Mouse (Mus musculus): ENCODE data around the gene Jmjd1c. TPM values are rescaled to one million over a fixed set of nuclear protein-coding genes. Genes with fewer than 3 reads are reported as not detected.
A peak's percentile ranks its signal among the peaks of the same experiment; 100 is the strongest.

Gene Jmjd1c
- polyA plus RNA-seq, 1 experiment from 2014 or later = 15.0 TPM

- TF ChIP-seq EP300 (IDR thresholded peaks at IDR 0.05; ENCODE audit: low read depth) = no peak
- TF ChIP-seq CTCF (IDR thresholded peaks at IDR 0.05; ENCODE audit: low read depth) = no peak
- WGBS (ENCODE audit: insufficient replicate concordance) = 70% methylated on average over 2 of the region's 2 CpGs
- Histone ChIP-seq H3K4me1 (ENCODE audit: insufficient read depth) (peaks cover 18% of the 10 kb centered on the region), H3K4me3 (ENCODE audit: low read depth, low read length) (no peak overlapping the region), H3K36me3 (replicated peaks; ENCODE audit: insufficient read depth, low read length) (peaks cover 4% of the 10 kb centered on the region; the same call in 1 of the 2 replicates), H3K9me3 (ENCODE audit: low read length) (no peaks in the 10 kb centered on the region), H3K9ac (replicated peaks) (no peak overlapping the region), H3K27ac (ENCODE audit: low read depth) (no peak overlapping the region), H3K4me2 (ENCODE audit: low read depth, low read length) (no peak overlapping the region), H3K27me3 (ENCODE audit: insufficient read depth, low read length) (no peaks in the 10 kb centered on the region)
- ATAC-seq (no peak), DNase-seq (no peak)
Measured at GRCm38 (mm10) chr10:67197829-67198228, 101.9 kb downstream of the Jmjd1c start.

GRCm38 (mm10) chr10:67201769-67202168, 105.8 kb downstream of the Jmjd1c start:
- H3K4me3 ChIP-seq (ENCODE audit: low read depth, low read length) = no peak overlapping the region

GRCm38 (mm10) chr10:67202470-67202869, 106.5 kb downstream of the Jmjd1c start:
- Histone ChIP-seq H3K4me2 (ENCODE audit: low read depth, low read length) (no peak overlapping the region), H3K9me3 (ENCODE audit: low read length) (no peaks in the 10 kb centered on the region), H3K36me3 (replicated peaks; ENCODE audit: insufficient read depth, low read length) (peaks cover 7% of the 10 kb centered on the region; the same call in 1 of the 2 replicates), H3K4me1 (ENCODE audit: insufficient read depth) (peaks cover 22% of the 10 kb centered on the region), H3K9ac (replicated peaks) (no peak overlapping the region), H3K27ac (ENCODE audit: low read depth) (0 out of 2 replicates have a peak overlapping the region, but pooled peaks have one; percentile 24), H3K27me3 (ENCODE audit: insufficient read depth, low read length) (no peaks in the 10 kb centered on the region), H3K4me3 (ENCODE audit: low read depth, low read length) (no peak overlapping the region)
- DNase-seq = no peak
- WGBS (ENCODE audit: insufficient replicate concordance) = 49% methylated on average over 6 of the region's 6 CpGs
- ATAC-seq = no peak
- TF ChIP-seq EP300 (IDR thresholded peaks at IDR 0.05; ENCODE audit: low read depth) (no peak), CTCF (IDR thresholded peaks at IDR 0.05; ENCODE audit: low read depth) (no peak)

More at GRCm38 (mm10) chr10:67201769-67202168, 105.8 kb downstream of the Jmjd1c start:
- H3K27me3 ChIP-seq (ENCODE audit: insufficient read depth, low read length) = no peaks in the 10 kb centered on the region
- no peak for ATAC-seq
- no peak overlapping the region for H3K27ac ChIP-seq (ENCODE audit: low read depth)
- DNase-seq = no peak
- no peak overlapping the region for H3K9ac ChIP-seq (replicated peaks)
- TF ChIP-seq EP300 (IDR thresholded peaks at IDR 0.05; ENCODE audit: low read depth) = no peak
- no peak for TF ChIP-seq CTCF (IDR thresholded peaks at IDR 0.05; ENCODE audit: low read depth)
- no peak overlapping the region for H3K4me2 ChIP-seq (ENCODE audit: low read depth, low read length)
- peaks cover 7% of the 10 kb centered on the region; the same call in 1 of the 2 replicates for H3K36me3 ChIP-seq (replicated peaks; ENCODE audit: insufficient read depth, low read length)
- peaks cover 22% of the 10 kb centered on the region for H3K4me1 ChIP-seq (ENCODE audit: insufficient read depth)
- H3K9me3 ChIP-seq (ENCODE audit: low read length) = no peaks in the 10 kb centered on the region

GRCm38 (mm10) chr10:67204652-67205407, 108.9 kb downstream of the Jmjd1c start:
- H3K36me3 ChIP-seq (replicated peaks; ENCODE audit: insufficient read depth, low read length) = 0 out of 2 replicates have a peak, but pooled peaks cover 2% of the 10 kb centered on the region
- no peaks in the 10 kb centered on the region for H3K27me3 ChIP-seq (ENCODE audit: insufficient read depth, low read length)
- TF ChIP-seq CTCF (IDR thresholded peaks at IDR 0.05; ENCODE audit: low read depth) = no peak
- TF ChIP-seq EP300 (IDR thresholded peaks at IDR 0.05; ENCODE audit: low read depth) = peak; percentile 72
- H3K4me3 ChIP-seq (ENCODE audit: low read depth, low read length) = no peak overlapping the region
- H3K27ac ChIP-seq (ENCODE audit: low read depth) = peak overlapping the region; percentile 67; the same call in 1 of the 2 replicates
- peaks cover 29% of the 10 kb centered on the region for H3K4me1 ChIP-seq (ENCODE audit: insufficient read depth)
- ATAC-seq (peak; percentile 50), DNase-seq (peak; percentile 34)
- WGBS (ENCODE audit: insufficient replicate concordance) = 39% methylated on average over 11 of the region's 11 CpGs
- no peak overlapping the region for H3K9ac ChIP-seq (replicated peaks)
- no peaks in the 10 kb centered on the region for H3K9me3 ChIP-seq (ENCODE audit: low read length)
- peak overlapping the region; percentile 52 for H3K4me2 ChIP-seq (ENCODE audit: low read depth, low read length)

GRCm38 (mm10) chr10:67207931-67208330, 112.0 kb downstream of the Jmjd1c start:
- H3K9me3 ChIP-seq (ENCODE audit: low read length) = no peaks in the 10 kb centered on the region
- peak; percentile 63 for ATAC-seq
- peaks cover 28% of the 10 kb centered on the region for H3K4me1 ChIP-seq (ENCODE audit: insufficient read depth)
- no peak overlapping the region for H3K4me3 ChIP-seq (ENCODE audit: low read depth, low read length)
- H3K27me3 ChIP-seq (ENCODE audit: insufficient read depth, low read length) = no peaks in the 10 kb centered on the region
- H3K4me2 ChIP-seq (ENCODE audit: low read depth, low read length) = no peak overlapping the region
- 0 out of 2 replicates have a peak, but pooled peaks cover 2% of the 10 kb centered on the region for H3K36me3 ChIP-seq (replicated peaks; ENCODE audit: insufficient read depth, low read length)
- no peak for TF ChIP-seq EP300 (IDR thresholded peaks at IDR 0.05; ENCODE audit: low read depth)
- no peak for TF ChIP-seq CTCF (IDR thresholded peaks at IDR 0.05; ENCODE audit: low read depth)
- DNase-seq = no peak
- 59% methylated on average over 2 of the region's 2 CpGs for WGBS (ENCODE audit: insufficient replicate concordance)
- H3K27ac ChIP-seq (ENCODE audit: low read depth) = no peak overlapping the region
- H3K9ac ChIP-seq (replicated peaks) = no peak overlapping the region

GRCm38 (mm10) chr10:67209916-67210675, 114.2 kb downstream of the Jmjd1c start:
- Histone ChIP-seq H3K9ac (replicated peaks) (no peak overlapping the region), H3K4me1 (ENCODE audit: insufficient read depth) (peaks cover 21% of the 10 kb centered on the region), H3K4me3 (ENCODE audit: low read depth, low read length) (no peak overlapping the region), H3K27me3 (ENCODE audit: insufficient read depth, low read length) (no peaks in the 10 kb centered on the region), H3K9me3 (ENCODE audit: low read length) (no peaks in the 10 kb centered on the region), H3K36me3 (replicated peaks; ENCODE audit: insufficient read depth, low read length) (no peaks in the 10 kb centered on the region), H3K27ac (ENCODE audit: low read depth) (0 out of 2 replicates have a peak overlapping the region, but pooled peaks have one; percentile 11), H3K4me2 (ENCODE audit: low read depth, low read length) (no peak overlapping the region)
- DNase-seq = no peak
- TF ChIP-seq CTCF (IDR thresholded peaks at IDR 0.05; ENCODE audit: low read depth) (0 out of 2 replicates have a peak, but pooled peaks have one; percentile 12), EP300 (IDR thresholded peaks at IDR 0.05; ENCODE audit: low read depth) (no peak)
- ATAC-seq = no peak
- WGBS (ENCODE audit: insufficient replicate concordance) = 41% methylated on average over 4 of the region's 4 CpGs

Measured in liver, postnatal 0 days (tissue).